Mouse (Mus musculus) heart, embryonic 16.5 days (tissue): Measurements from ENCODE around the gene Mrps2. TPM values are rescaled to one million over a fixed set of nuclear protein-coding genes. Genes with fewer than 3 reads are reported as not detected.
"Not testable (repeated sequence)": the region's sequence is repeated elsewhere in the genome, so short reads cannot be mapped to it uniquely, and the experiment has no call there.

Experiments
- ATAC-seq: fragments of 200-750 bp; cut with Nextera tagmentation; replicated peaks from 2 replicates; pipeline ENCODE4 v1.8.0; 2017; ENCODE audit warnings: moderate number of reproducible peaks; ENCODE audit not compliant: insufficient read depth, low FRiP score; ENCODE audit errors: extremely low read depth
- H3K27ac ChIP-seq: fragments of 300-500 bp; sonication (generic); 2 replicates; pipeline ENCODE4 v1.5.1; 2014; ENCODE audit warnings: mild to moderate bottlenecking, low read length, control low read depth, moderate library complexity
- H3K27me3 ChIP-seq: fragments of 300-500 bp; sonication (generic); 2 replicates; pipeline ENCODE4 v1.6.1; 2014; ENCODE audit warnings: low read length, mixed read lengths; ENCODE audit not compliant: control insufficient read depth, insufficient read depth
- H3K36me3 ChIP-seq: fragments of 300-500 bp; sonication (generic); 2 replicates; pipeline ENCODE4 v1.6.1; 2014; ENCODE audit not compliant: control insufficient read depth, insufficient read depth
- H3K4me1 ChIP-seq: fragments of 300-500 bp; sonication (generic); 2 replicates; pipeline ENCODE4 v1.6.1; 2014; ENCODE audit warnings: low read length, mixed read lengths; ENCODE audit not compliant: control insufficient read depth, insufficient read depth
- H3K4me2 ChIP-seq: fragments of 300-500 bp; sonication (generic); 2 replicates; pipeline ENCODE4 v1.6.1; 2014; ENCODE audit warnings: low read depth, mild to moderate bottlenecking, control low read depth, low read length
- H3K4me3 ChIP-seq: fragments of 300-500 bp; sonication (generic); 2 replicates; pipeline ENCODE4 v1.5.1; 2014; ENCODE audit warnings: mild to moderate bottlenecking, control low read depth, low read length
- H3K9ac ChIP-seq: fragments of 300-500 bp; sonication (generic); 2 replicates; pipeline ENCODE4 v1.6.1; 2014; ENCODE audit warnings: low read length, control low read depth
- H3K9me3 ChIP-seq: fragments of 300-500 bp; sonication (generic); replicated peaks from 2 replicates; pipeline ENCODE4 v1.6.1; 2016; ENCODE audit warnings: low read length; ENCODE audit not compliant: control insufficient read depth
- WGBS: fragments of 180-500 bp; shearing (Covaris S2); extraction: QIAGEN DNeasy Blood & Tissue Kit; methylation state at CpG from one replicate; pipeline ENCODE4 v1.1.7; 2014; 5-methylcytosine and 5-hydroxymethylcytosine counted together
- polyA plus RNA-seq: library from polyadenylated mRNA; unstranded; fragments of >200 nt; fragmentation: Nextera tagmentation; extraction: Ambion mirVana; gene quantifications from 2 replicates; pipeline ENCODE4 v1.2.1, GENCODE M21; 2015

The Mrps2 gene
- polyA plus RNA-seq, 1 experiment from 2014 or later, result 52.7 TPM

- ATAC-seq, result no peak
- Histone ChIP-seq H3K4me1 (no peaks in the 10 kb centered on the region), H3K27me3 (no peaks in the 10 kb centered on the region), H3K27ac (no peak overlapping the region), H3K4me2 (no peak overlapping the region), H3K9me3 (no peaks in the 10 kb centered on the region), H3K36me3 (no peaks in the 10 kb centered on the region), H3K9ac (no peak overlapping the region), H3K4me3 (no peak overlapping the region)
- WGBS, result 84% methylated on average over 6 of the region's 6 CpGs
These were observed 38.4 kb downstream of the Mrps2 start for GRCm38 (mm10) chr2:28506291-28506690.

GRCm38 (mm10) chr2:28511600-28511999, 43.7 kb downstream of the Mrps2 start:
- not testable (repeated sequence) for H3K4me3 ChIP-seq, H3K9me3 ChIP-seq, H3K36me3 ChIP-seq, H3K4me2 ChIP-seq, ATAC-seq, H3K27ac ChIP-seq, H3K27me3 ChIP-seq, H3K9ac ChIP-seq
- 46% methylated on average over 5 of the region's 5 CpGs for WGBS
- peaks cover 12% of the 10 kb centered on the region for H3K4me1 ChIP-seq

GRCm38 (mm10) chr2:28512798-28513401, 45.0 kb downstream of the Mrps2 start, which contains the start of gene Ralgds:
TSS of gene Ralgds (plus strand) at chr2:28513125.
- H3K27ac ChIP-seq, result no peak within 1 kb of the TSS
- peak within 1 kb of the TSS; percentile 83 for H3K4me2 ChIP-seq

GRCm38 (mm10) chr2:28513431-28514370, 45.8 kb downstream of the Mrps2 start:
- peak overlapping the region; percentile 58 for H3K4me3 ChIP-seq
- H3K4me1 ChIP-seq, result peaks cover 17% of the 10 kb centered on the region
- H3K36me3 ChIP-seq, result no peaks in the 10 kb centered on the region
- no peak; the same call in 1 of the 2 replicates for ATAC-seq
- no peaks in the 10 kb centered on the region for H3K9me3 ChIP-seq
- 8% methylated on average over 47 of the region's 47 CpGs for WGBS
- H3K27ac ChIP-seq, result no peak overlapping the region
- no peaks in the 10 kb centered on the region; the same call in 1 of the 2 replicates for H3K27me3 ChIP-seq
- H3K9ac ChIP-seq, result peak overlapping the region; percentile 76
- H3K4me2 ChIP-seq, result peak overlapping the region; percentile 83

More at GRCm38 (mm10) chr2:28512798-28513401, 45.0 kb downstream of the Mrps2 start, which contains the start of gene Ralgds:
- Histone ChIP-seq H3K36me3 (no peaks in the 10 kb centered on the region), H3K27me3 (no peaks in the 10 kb centered on the region; the same call in 1 of the 2 replicates), H3K4me3 (peak within 1 kb of the TSS; percentile 58), H3K4me1 (peaks cover 17% of the 10 kb centered on the region), H3K9me3 (no peaks in the 10 kb centered on the region), H3K9ac (peak within 1 kb of the TSS; percentile 76)
- ATAC-seq, result peak; percentile 52
- under 1% methylated on average over 58 of the region's 71 CpGs for WGBS

GRCm38 (mm10) chr2:28514489-28514888, 46.6 kb downstream of the Mrps2 start:
- Histone ChIP-seq H3K9me3 (no peaks in the 10 kb centered on the region), H3K36me3 (no peaks in the 10 kb centered on the region), H3K4me3 (peak overlapping the region; percentile 58; the same call in 1 of the 2 replicates), H3K4me1 (peaks cover 17% of the 10 kb centered on the region), H3K27me3 (no peaks in the 10 kb centered on the region; the same call in 1 of the 2 replicates), H3K27ac (no peak overlapping the region), H3K4me2 (peak overlapping the region; percentile 83), H3K9ac (peak overlapping the region; percentile 76)
- ATAC-seq, result no peak; the same call in 1 of the 2 replicates
- 12% methylated on average over 5 of the region's 5 CpGs for WGBS

GRCm38 (mm10) chr2:28517206-28517909, 49.5 kb downstream of the Mrps2 start:
- Histone ChIP-seq H3K9ac (no peak overlapping the region), H3K27ac (no peak overlapping the region), H3K36me3 (no peaks in the 10 kb centered on the region), H3K4me3 (no peak overlapping the region), H3K4me2 (no peak overlapping the region), H3K9me3 (no peaks in the 10 kb centered on the region), H3K27me3 (no peaks in the 10 kb centered on the region), H3K4me1 (peaks cover 17% of the 10 kb centered on the region)
- peak; percentile 46; the same call in 1 of the 2 replicates for ATAC-seq
- WGBS, result 41% methylated on average over 5 of the region's 5 CpGs

- H3K36me3 ChIP-seq, result no peaks in the 10 kb centered on the region
- no peak for ATAC-seq
- H3K27ac ChIP-seq, result no peak overlapping the region
- H3K4me2 ChIP-seq, result no peak overlapping the region
- no peak overlapping the region for H3K4me3 ChIP-seq
- H3K27me3 ChIP-seq, result no peaks in the 10 kb centered on the region
- H3K9ac ChIP-seq, result no peak overlapping the region
- H3K4me1 ChIP-seq, result peaks cover 17% of the 10 kb centered on the region
- WGBS, result 62% methylated on average over 2 of the region's 2 CpGs
- no peaks in the 10 kb centered on the region for H3K9me3 ChIP-seq
These were observed 50.4 kb downstream of the Mrps2 start for GRCm38 (mm10) chr2:28518231-28518630.

- no peak overlapping the region for H3K27ac ChIP-seq
- H3K4me2 ChIP-seq, result no peak overlapping the region
- WGBS, result 76% methylated on average over 5 of the region's 5 CpGs
- peaks cover 21% of the 10 kb centered on the region for H3K4me1 ChIP-seq
- no peaks in the 10 kb centered on the region for H3K36me3 ChIP-seq
- H3K9ac ChIP-seq, result no peak overlapping the region
- H3K4me3 ChIP-seq, result no peak overlapping the region
- no peaks in the 10 kb centered on the region for H3K27me3 ChIP-seq
- no peak for ATAC-seq
- no peaks in the 10 kb centered on the region for H3K9me3 ChIP-seq
These were observed 52.7 kb downstream of the Mrps2 start for GRCm38 (mm10) chr2:28520581-28520980.
